Comparison of ENCODE assay signal across 12 mouse cellular contexts in the genomic region with DNA sequence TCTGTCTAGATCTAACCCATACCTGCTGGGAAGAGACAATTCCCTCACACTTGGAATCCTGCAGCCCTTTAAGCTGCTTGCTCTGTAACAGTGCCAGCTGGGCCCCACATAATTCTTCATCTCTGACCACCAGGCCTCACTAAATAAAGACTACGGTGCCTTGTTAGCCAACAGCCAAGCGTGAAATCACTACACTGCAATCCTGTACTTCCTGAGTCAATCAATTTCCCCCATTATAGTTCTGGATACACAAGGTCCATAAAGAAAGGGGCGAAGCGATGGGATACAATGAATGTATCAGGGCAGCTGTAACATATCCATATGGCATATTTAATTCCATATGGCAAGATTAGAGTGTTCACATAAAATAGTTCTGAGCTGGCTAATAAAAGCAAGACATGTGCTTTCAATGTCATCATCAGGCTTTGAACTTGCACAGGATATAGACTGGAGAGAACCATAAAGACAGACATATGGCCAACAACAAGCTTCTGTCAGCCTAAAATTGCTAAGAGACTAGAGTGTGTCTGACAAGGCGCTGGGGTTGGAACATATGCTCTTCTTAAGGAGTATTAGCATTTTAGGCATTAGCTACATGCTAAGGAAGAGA.
DNase-seq lines count a peak whose midpoint lies in the region; ATAC-seq and TF ChIP-seq lines count a peak whose summit lies in the region.
"Had no signal": no experiment of that assay in that cellular context is flagged by ENCODE, and none has a peak within 500 bp of the region (broad histone marks: within the 10 kb centered on the region; RNA-seq: fewer than 3 reads in every experiment).

No protein-coding gene starts in this region.

- ATAC-seq in intestine, embryonic 15.5 days = peak; percentile 56
- no peak for ATAC-seq in intestine, postnatal 0 days
- ATAC-seq in limb, embryonic 15.5 days (ENCODE audit: insufficient number of reproducible peaks, low FRiP score, low TSS enrichment, low read depth) = 0 out of 2 replicates have a peak, but pooled peaks have one; percentile 40

- no peak overlapping the region for H3K27ac ChIP-seq in intestine, embryonic 15.5 days
- H3K27ac ChIP-seq in intestine, postnatal 0 days (ENCODE audit: low read depth, low read length) = no peak overlapping the region
- H3K27ac ChIP-seq in hindbrain, embryonic 10.5 days = no peak overlapping the region
- H3K27ac ChIP-seq in limb, embryonic 15.5 days = no peak overlapping the region
- H3K27ac ChIP-seq: heart, embryonic 15.5 days had no signal

- H3K9me3 ChIP-seq in intestine, embryonic 15.5 days = no peaks in the 10 kb centered on the region
- H3K9me3 ChIP-seq in intestine, postnatal 0 days (ENCODE audit: control insufficient read depth) = no peaks in the 10 kb centered on the region
- H3K9me3 ChIP-seq in hindbrain, embryonic 10.5 days = no peaks in the 10 kb centered on the region
- H3K9me3 ChIP-seq in limb, embryonic 15.5 days = no peaks in the 10 kb centered on the region
- H3K9me3 ChIP-seq: heart, embryonic 15.5 days had no signal

- H3K27me3 ChIP-seq in intestine, embryonic 15.5 days (replicated peaks) = no peaks in the 10 kb centered on the region
- H3K27me3 ChIP-seq in intestine, postnatal 0 days (replicated peaks; ENCODE audit: control insufficient read depth, insufficient read depth, low read length) = no peaks in the 10 kb centered on the region
- peaks cover 7% of the 10 kb centered on the region; the same call in 1 of the 2 replicates for H3K27me3 ChIP-seq in hindbrain, embryonic 10.5 days (ENCODE audit: insufficient read depth, poor library complexity, severe bottlenecking)
- H3K27me3 ChIP-seq in limb, embryonic 15.5 days = no peaks in the 10 kb centered on the region
- H3K27me3 ChIP-seq: heart, embryonic 15.5 days had no signal

- TF ChIP-seq CTCF in intestine, postnatal 0 days (IDR thresholded peaks at IDR 0.05; ENCODE audit: low read depth) = no peak

- no peak overlapping the region for H3K4me2 ChIP-seq in intestine, embryonic 15.5 days (replicated peaks)
- no peak overlapping the region for H3K4me2 ChIP-seq in intestine, postnatal 0 days (replicated peaks; ENCODE audit: low read depth)
- no peak overlapping the region for H3K4me2 ChIP-seq in limb, embryonic 15.5 days
- H3K4me2 ChIP-seq: heart, embryonic 15.5 days had no signal

- DNase-seq in brain, adult 2 months (ENCODE audit: low read depth, low spot score) = peak; percentile 24
- DNase-seq in hindbrain, embryonic 10.5 days (ENCODE audit: low spot score) = peak; percentile 20
- no peak for DNase-seq in cerebellum, postnatal 36 days
- no peak for DNase-seq in cerebellum, postnatal 4 days (ENCODE audit: low spot score in 2 of 2)
- no peak for DNase-seq in right cerebral cortex, postnatal 36 days (ENCODE audit: low spot score in 2 of 2)
- DNase-seq: adrenal gland, adult 8-10 months; cerebellum, adult 2 months; kidney, postnatal 36 days had no signal

- H3K9ac ChIP-seq in intestine, embryonic 15.5 days = no peak overlapping the region
- H3K9ac ChIP-seq in intestine, postnatal 0 days (ENCODE audit: low read depth, low read length) = no peak overlapping the region
- H3K9ac ChIP-seq in limb, embryonic 15.5 days = no peak overlapping the region
- H3K9ac ChIP-seq: heart, embryonic 15.5 days had no signal

- no peak overlapping the region for H3K4me3 ChIP-seq in intestine, embryonic 15.5 days (replicated peaks)
- no peak overlapping the region for H3K4me3 ChIP-seq in intestine, postnatal 0 days (ENCODE audit: low read depth, low read length)
- no peak overlapping the region for H3K4me3 ChIP-seq in hindbrain, embryonic 10.5 days
- no peak overlapping the region for H3K4me3 ChIP-seq in limb, embryonic 15.5 days
- H3K4me3 ChIP-seq: heart, embryonic 15.5 days had no signal

- WGBS in intestine, embryonic 15.5 days = 49% methylated on average over 5 of the region's 5 CpGs
- WGBS in intestine, postnatal 0 days = 65% methylated on average over 5 of the region's 5 CpGs
- WGBS in hindbrain, embryonic 10.5 days = 51% methylated on average over 5 of the region's 5 CpGs
- 31% methylated on average over 5 of the region's 5 CpGs for WGBS in limb, embryonic 15.5 days

- no peaks in the 10 kb centered on the region for H3K36me3 ChIP-seq in intestine, embryonic 15.5 days
- H3K36me3 ChIP-seq in intestine, postnatal 0 days (ENCODE audit: control insufficient read depth, insufficient read depth) = no peaks in the 10 kb centered on the region
- no peaks in the 10 kb centered on the region for H3K36me3 ChIP-seq in hindbrain, embryonic 10.5 days
- H3K36me3 ChIP-seq in limb, embryonic 15.5 days = no peaks in the 10 kb centered on the region
- H3K36me3 ChIP-seq: heart, embryonic 15.5 days had no signal

- 0 out of 2 replicates have a peak, but pooled peaks cover 3% of the 10 kb centered on the region for H3K4me1 ChIP-seq in intestine, embryonic 15.5 days (replicated peaks)
- no peaks in the 10 kb centered on the region for H3K4me1 ChIP-seq in intestine, postnatal 0 days (replicated peaks; ENCODE audit: control insufficient read depth, insufficient read depth, low read length)
- peaks cover 10% of the 10 kb centered on the region; the same call in 1 of the 2 replicates for H3K4me1 ChIP-seq in hindbrain, embryonic 10.5 days (replicated peaks)
- H3K4me1 ChIP-seq in limb, embryonic 15.5 days = peaks cover 3% of the 10 kb centered on the region
- H3K4me1 ChIP-seq: heart, embryonic 15.5 days had no signal

Comparison
In these comparisons a context has a peak if more than half of its experiments do, and no peak if none do; other contexts are left out.
1. DNase-seq: peak in brain, adult 2 months (single experiment) and hindbrain, embryonic 10.5 days (single experiment); none in cerebellum, postnatal 36 days (0 of 2), cerebellum, postnatal 4 days (0 of 2) and right cerebral cortex, postnatal 36 days (0 of 2).